In genomic region chr4:76502575-76503278, GRCm38 (mm10) we compare ENCODE assay signal across 27 mouse cellular contexts.
DNase-seq lines count a peak whose midpoint lies in the region; ATAC-seq and TF ChIP-seq lines count a peak whose summit lies in the region.
"Had no signal": no experiment of that assay in that cellular context is flagged by ENCODE, and none has a peak within 500 bp of the region (broad histone marks: within the 10 kb centered on the region; RNA-seq: fewer than 3 reads in every experiment).

No protein-coding gene starts in this region.

- DNase-seq in embryo, embryonic 10.5 days (ENCODE audit: low spot score): peak; percentile 13
- no peak for DNase-seq in embryo, embryonic 9.5 days (ENCODE audit: extremely low spot score)
- DNase-seq in kidney, postnatal 14 days: no peak
- peak; percentile 5 for DNase-seq in lung, postnatal 36 days
- DNase-seq in lung, postnatal 14 days: no peak
- DNase-seq in limb, embryonic 14.5 days (ENCODE audit: low spot score): peak; percentile 18
- no peak for DNase-seq in urinary bladder, postnatal 36 days (ENCODE audit: low spot score in 2 of 2)
- DNase-seq: adrenal gland, adult 8-10 months; heart, postnatal 10 days; kidney, adult 11 months; liver, embryonic 13.5 days; lung, adult 18-20 months; lung, postnatal 10 days; thymus, adult 2 months had no signal

- H3K4me3 ChIP-seq in kidney, embryonic 14.5 days (ENCODE audit: low read length): no peak overlapping the region
- no peak overlapping the region for H3K4me3 ChIP-seq in limb, embryonic 14.5 days (replicated peaks; ENCODE audit: low read length)
- H3K4me3 ChIP-seq: embryonic facial prominence, embryonic 13.5 days; erythroblast, embryonic 14.5 days; heart, embryonic 13.5 days; limb, embryonic 15.5 days; liver, embryonic 13.5 days; megakaryocyte, embryonic 14.5 days; midbrain, embryonic 12.5 days; myocyte; neural tube, embryonic 13.5 days had no signal

- H3K36me3 ChIP-seq in kidney, embryonic 14.5 days (ENCODE audit: control insufficient read depth, insufficient read depth, low read length): no peaks in the 10 kb centered on the region
- H3K36me3 ChIP-seq in limb, embryonic 14.5 days (ENCODE audit: control insufficient read depth, insufficient read depth, low read length): no peaks in the 10 kb centered on the region
- H3K36me3 ChIP-seq: embryonic facial prominence, embryonic 13.5 days; G1E; heart, embryonic 13.5 days; limb, embryonic 15.5 days; liver, embryonic 13.5 days; midbrain, embryonic 12.5 days; neural tube, embryonic 13.5 days had no signal

- TF ChIP-seq POLR2A in limb, embryonic 14.5 days (IDR thresholded peaks at IDR 0.05; ENCODE audit: borderline replicate concordance, extremely low read depth, insufficient read depth, insufficient read length): no peak

- no peak overlapping the region for H3K27ac ChIP-seq in kidney, embryonic 14.5 days (ENCODE audit: low read depth, low read length)
- H3K27ac ChIP-seq in limb, embryonic 14.5 days (replicated peaks; ENCODE audit: low read depth, low read length): no peak overlapping the region
- H3K27ac ChIP-seq: embryonic facial prominence, embryonic 13.5 days; heart, embryonic 13.5 days; kidney, postnatal 0 days; limb, embryonic 15.5 days; liver, embryonic 13.5 days; midbrain, embryonic 12.5 days; neural tube, embryonic 13.5 days had no signal

- no peaks in the 10 kb centered on the region; the same call in 1 of the 2 replicates for H3K4me1 ChIP-seq in kidney, embryonic 14.5 days (ENCODE audit: control insufficient read depth, insufficient read depth, low read length)
- peaks cover 10% of the 10 kb centered on the region for H3K4me1 ChIP-seq in limb, embryonic 14.5 days (ENCODE audit: control insufficient read depth, insufficient read depth, low read length)
- H3K4me1 ChIP-seq: heart, embryonic 13.5 days; liver, embryonic 13.5 days; megakaryocyte, embryonic 14.5 days; midbrain, embryonic 12.5 days had no signal

- H3K9me3 ChIP-seq in kidney, embryonic 14.5 days (ENCODE audit: control insufficient read depth, low read length): no peaks in the 10 kb centered on the region
- H3K9me3 ChIP-seq in limb, embryonic 14.5 days (ENCODE audit: control insufficient read depth, low read length): no peaks in the 10 kb centered on the region
- H3K9me3 ChIP-seq: embryonic facial prominence, embryonic 13.5 days; G1E; heart, embryonic 13.5 days; limb, embryonic 15.5 days; liver, embryonic 13.5 days; megakaryocyte, embryonic 14.5 days; midbrain, embryonic 12.5 days; neural tube, embryonic 13.5 days had no signal

- H3K27me3 ChIP-seq in kidney, embryonic 14.5 days (ENCODE audit: control insufficient read depth, insufficient read depth, low read length): no peaks in the 10 kb centered on the region
- H3K27me3 ChIP-seq in limb, embryonic 14.5 days (ENCODE audit: control insufficient read depth, insufficient read depth, low read length): no peaks in the 10 kb centered on the region
- H3K27me3 ChIP-seq: embryonic facial prominence, embryonic 13.5 days; heart, embryonic 13.5 days; limb, embryonic 15.5 days; liver, embryonic 13.5 days; megakaryocyte, embryonic 14.5 days; midbrain, embryonic 12.5 days; neural tube, embryonic 13.5 days had no signal

- 35% methylated on average over 6 of the region's 6 CpGs for WGBS in kidney, embryonic 14.5 days
- WGBS in limb, embryonic 14.5 days: 19% methylated on average over 6 of the region's 6 CpGs

- no peak overlapping the region for H3K4me2 ChIP-seq in kidney, embryonic 14.5 days (replicated peaks; ENCODE audit: low read depth, low read length)
- H3K4me2 ChIP-seq in limb, embryonic 14.5 days (replicated peaks; ENCODE audit: low read depth, low read length, severe bottlenecking): no peak overlapping the region
- H3K4me2 ChIP-seq: embryonic facial prominence, embryonic 13.5 days; heart, embryonic 13.5 days; limb, embryonic 15.5 days; liver, embryonic 13.5 days; midbrain, embryonic 12.5 days; neural tube, embryonic 13.5 days had no signal

- H3K9ac ChIP-seq in kidney, embryonic 14.5 days (ENCODE audit: low read depth, low read length): no peak overlapping the region
- no peak overlapping the region for H3K9ac ChIP-seq in limb, embryonic 14.5 days (ENCODE audit: low read depth, low read length, severe bottlenecking)
- H3K9ac ChIP-seq: embryonic facial prominence, embryonic 13.5 days; heart, embryonic 13.5 days; limb, embryonic 15.5 days; liver, embryonic 13.5 days; midbrain, embryonic 12.5 days; neural tube, embryonic 13.5 days had no signal

- ATAC-seq in kidney, embryonic 14.5 days (ENCODE audit: low FRiP score, low TSS enrichment): peak; percentile 49; the same call in 1 of the 2 replicates
- ATAC-seq in limb, embryonic 14.5 days (ENCODE audit: low FRiP score, low read depth): peak; percentile 61
- ATAC-seq: forebrain, embryonic 16.5 days; inflammation-experienced regulatory T-cells, adult 6 months had no signal

Comparison
In these comparisons a context has a peak if more than half of its experiments do, and no peak if none do; other contexts are left out.
1. DNase-seq: peak in embryo, embryonic 10.5 days (single experiment), lung, postnatal 36 days (single experiment) and limb, embryonic 14.5 days (single experiment); none in embryo, embryonic 9.5 days (single experiment), kidney, postnatal 14 days (single experiment), lung, postnatal 14 days (single experiment) and urinary bladder, postnatal 36 days (0 of 2).